Mouse (Mus musculus) heart, postnatal 36 days (tissue): ENCODE data around the gene C1s1. TPM values are rescaled to one million over a fixed set of nuclear protein-coding genes. Genes with fewer than 3 reads are reported as not detected.

Experiments
- total RNA-seq, 2 experiments: library from RNA; stranded (reverse); gene quantifications; 2 replicates each; pipeline ENCODE4 v1.2.3; 2021

C1s1 gene
- total RNA-seq, 2 experiments from 2014 or later = 21.3 to 23.1 TPM

Other genes starting within 250 kb of the C1s1 start
- 10 to 100 TPM; 15.2 to 31.9 TPM for gene Cd163, start 237.7 kb downstream of the C1s1 start, total RNA-seq
- gene Pex5, start 127.3 kb downstream of the C1s1 start, total RNA-seq = 10 to 100 TPM; 26.9 to 28.7 TPM
- gene Clstn3, start 77.6 kb downstream of the C1s1 start, total RNA-seq = 1 to 10 TPM in 1 of 2 experiments, under 1 TPM in 1; 0.73 to 2.1 TPM
- 1 to 10 TPM; 1.2 TPM for gene C1rl, start 49.2 kb downstream of the C1s1 start, total RNA-seq
- gene C1ra, start 30.0 kb downstream of the C1s1 start, total RNA-seq = 10 to 100 TPM; 13.7 TPM
- gene C1rb, start 27.9 kb upstream of the C1s1 start, total RNA-seq = 1 to 10 TPM; 1.4 TPM
- under 1 TPM; 0.53 to 0.57 TPM for gene C1s2, start 93.7 kb upstream of the C1s1 start, total RNA-seq
- 10 to 100 TPM; 51.6 TPM for gene Lpcat3, start 120.7 kb upstream of the C1s1 start, total RNA-seq
- 10 to 100 TPM; 64.4 to 73.8 TPM for gene Emg1, start 169.8 kb upstream of the C1s1 start, total RNA-seq
- 100 to 1,000 TPM; 311 to 336 TPM for gene Phb2, start 170.0 kb upstream of the C1s1 start, total RNA-seq
- 1 to 10 TPM; 2.9 to 4.2 TPM for gene Ptpn6, start 196.4 kb upstream of the C1s1 start, total RNA-seq
- gene Grcc10, start 199.0 kb upstream of the C1s1 start, total RNA-seq = 100 to 1,000 TPM; 285 to 321 TPM
- gene Gm45234, start 213.7 kb upstream of the C1s1 start, total RNA-seq = under 1 TPM in 1 of 2 experiments, not detected in 1; 0.41 TPM
- 10 to 100 TPM; 41.0 to 46.4 TPM for gene Atn1, start 214.2 kb upstream of the C1s1 start, total RNA-seq
- 1 to 10 TPM; 2.2 to 2.9 TPM for gene Eno2, start 227.3 kb upstream of the C1s1 start, total RNA-seq
- gene Lrrc23, start 237.4 kb upstream of the C1s1 start, total RNA-seq = not detected